8 mouse cellular contexts compared by ENCODE assay signal in the genomic region with DNA sequence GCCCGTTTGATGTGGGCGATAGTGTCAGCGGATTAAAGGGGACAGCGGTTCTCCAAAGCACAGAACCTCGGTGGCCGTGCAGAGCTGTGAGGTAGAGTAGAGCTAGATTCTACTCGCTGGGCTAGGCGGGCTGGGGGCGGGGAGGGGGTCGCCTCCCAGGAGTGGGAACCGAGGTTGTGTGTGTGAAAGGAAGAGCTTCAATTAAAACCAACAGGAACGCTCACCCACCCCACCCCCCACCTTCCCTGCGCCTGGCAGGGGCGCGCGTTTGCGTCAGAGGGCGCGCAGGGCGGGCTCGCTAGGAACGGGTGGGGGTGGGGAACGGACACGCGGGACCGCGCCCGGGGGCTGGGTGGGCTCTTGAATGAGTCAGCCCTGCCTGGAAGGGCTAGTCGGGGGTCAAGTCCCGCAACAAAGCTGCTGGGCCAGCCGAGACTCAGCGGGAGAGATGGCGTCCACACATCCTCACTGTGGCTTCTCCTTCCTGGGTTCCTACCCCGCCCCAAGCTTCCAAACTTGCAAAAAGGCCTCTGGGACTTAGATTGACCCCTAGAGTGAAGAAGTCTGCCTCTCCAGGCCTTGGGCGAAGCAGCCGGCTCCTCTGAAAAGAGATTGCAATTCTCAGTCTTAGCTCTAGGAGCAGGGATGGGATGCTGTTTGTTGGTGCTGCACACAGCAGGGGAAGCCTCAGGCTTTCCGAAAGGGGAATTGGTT. TPM values are rescaled to one million over a fixed set of nuclear protein-coding genes. Genes with fewer than 3 reads are reported as not detected.
A peak's percentile ranks its signal among the peaks of the same experiment; 100 is the strongest.
DNase-seq lines count a peak whose midpoint lies in the region; ATAC-seq and TF ChIP-seq lines count a peak whose summit lies in the region.

No protein-coding gene starts in this region.

- peak overlapping the region; percentile 82 for H3K4me2 ChIP-seq in kidney, embryonic 16.5 days (replicated peaks; ENCODE audit: low read depth, low read length)
- H3K4me2 ChIP-seq in hindbrain, embryonic 15.5 days = peak overlapping the region; percentile 74
- peak overlapping the region; percentile 84 for H3K4me2 ChIP-seq in neural tube, embryonic 14.5 days (ENCODE audit: low read depth, low read length)

- TF ChIP-seq CTCF in bone marrow macrophage, adult 2 months (IDR thresholded peaks at IDR 0.05; ENCODE audit: low read depth, low read length) = no peak
- no peak for TF ChIP-seq CTCF in liver, adult 2 months (IDR thresholded peaks at IDR 0.05; ENCODE audit: low read depth, low read length)

- peak; percentile 39 for ATAC-seq in kidney, embryonic 16.5 days (ENCODE audit: low FRiP score, low TSS enrichment)
- ATAC-seq in hindbrain, embryonic 15.5 days (ENCODE audit: low FRiP score, low read depth) = peak; percentile 61
- peak; percentile 50 for ATAC-seq in neural tube, embryonic 14.5 days (ENCODE audit: low read depth)

- H3K9ac ChIP-seq in kidney, embryonic 16.5 days (replicated peaks; ENCODE audit: low read length) = peak overlapping the region; percentile 83
- peak overlapping the region; percentile 65 for H3K9ac ChIP-seq in hindbrain, embryonic 15.5 days
- H3K9ac ChIP-seq in liver, adult 2 months (ENCODE audit: low read depth, low read length) = peak overlapping the region; percentile 44
- H3K9ac ChIP-seq in neural tube, embryonic 14.5 days (replicated peaks; ENCODE audit: low read depth, low read length) = peak overlapping the region; percentile 81

- H3K4me3 ChIP-seq in kidney, embryonic 16.5 days (ENCODE audit: low read length) = peak overlapping the region; percentile 89
- H3K4me3 ChIP-seq in bone marrow macrophage, adult 2 months (ENCODE audit: insufficient read depth, low read length) = peak overlapping the region; percentile 36
- H3K4me3 ChIP-seq in forebrain, embryonic 10.5 days = peak overlapping the region; percentile 96
- H3K4me3 ChIP-seq in hindbrain, embryonic 15.5 days = peak overlapping the region; percentile 96
- H3K4me3 ChIP-seq in liver, adult 2 months (ENCODE audit: insufficient read depth, low read depth, low read length) = peak overlapping the region; percentile 79
- H3K4me3 ChIP-seq in neural tube, embryonic 14.5 days (ENCODE audit: low read depth, low read length) = peak overlapping the region; percentile 91

- TF ChIP-seq POLR2A in bone marrow macrophage, adult 2 months (IDR thresholded peaks at IDR 0.05; ENCODE audit: borderline replicate concordance, low read depth, low read length) = no peak
- no peak for TF ChIP-seq POLR2A in liver, adult 2 months (IDR thresholded peaks at IDR 0.05; ENCODE audit: extremely low read depth, insufficient read depth, low read length)

- no peaks in the 10 kb centered on the region for H3K79me2 ChIP-seq in liver, adult 2 months (ENCODE audit: control insufficient read depth, insufficient read depth, low read length)

- H3K36me3 ChIP-seq in kidney, embryonic 16.5 days (ENCODE audit: insufficient read depth, low read length) = no peaks in the 10 kb centered on the region
- H3K36me3 ChIP-seq in forebrain, embryonic 10.5 days (replicated peaks) = no peaks in the 10 kb centered on the region
- no peaks in the 10 kb centered on the region for H3K36me3 ChIP-seq in hindbrain, embryonic 15.5 days
- no peaks in the 10 kb centered on the region for H3K36me3 ChIP-seq in liver, adult 2 months (ENCODE audit: control insufficient read depth, insufficient read depth, low read length)
- no peaks in the 10 kb centered on the region for H3K36me3 ChIP-seq in neural tube, embryonic 14.5 days (ENCODE audit: control insufficient read depth, insufficient read depth, low read length)

- no peaks in the 10 kb centered on the region for H3K27me3 ChIP-seq in kidney, embryonic 16.5 days (ENCODE audit: insufficient read depth, low read length)
- H3K27me3 ChIP-seq in forebrain, embryonic 10.5 days (ENCODE audit: poor library complexity, severe bottlenecking) = peaks cover 65% of the 10 kb centered on the region
- H3K27me3 ChIP-seq in hindbrain, embryonic 15.5 days = no peaks in the 10 kb centered on the region
- peaks cover 15% of the 10 kb centered on the region for H3K27me3 ChIP-seq in liver, adult 2 months (ENCODE audit: control insufficient read depth, insufficient read depth, low read length)
- no peaks in the 10 kb centered on the region for H3K27me3 ChIP-seq in neural tube, embryonic 14.5 days (ENCODE audit: control insufficient read depth, insufficient read depth, low read length)

- peak overlapping the region; percentile 94 for H3K27ac ChIP-seq in kidney, embryonic 16.5 days (ENCODE audit: low read length)
- H3K27ac ChIP-seq in bone marrow macrophage, adult 2 months (ENCODE audit: insufficient read depth, low read depth, low read length) = no peak overlapping the region
- H3K27ac ChIP-seq in forebrain, embryonic 10.5 days = peak overlapping the region; percentile 100
- H3K27ac ChIP-seq in hindbrain, embryonic 15.5 days (replicated peaks) = peak overlapping the region; percentile 100
- peak overlapping the region; percentile 65 for H3K27ac ChIP-seq in liver, adult 2 months (replicated peaks; ENCODE audit: insufficient read depth, low read depth, low read length)
- peak overlapping the region; percentile 95 for H3K27ac ChIP-seq in neural tube, embryonic 14.5 days (ENCODE audit: low read depth, low read length)

- peaks cover 23% of the 10 kb centered on the region for H3K4me1 ChIP-seq in kidney, embryonic 16.5 days (ENCODE audit: insufficient read depth, low read length)
- H3K4me1 ChIP-seq in bone marrow macrophage, adult 2 months (ENCODE audit: control insufficient read depth, insufficient read depth, low read length) = peaks cover 3% of the 10 kb centered on the region; the same call in 1 of the 2 replicates
- peaks cover 74% of the 10 kb centered on the region for H3K4me1 ChIP-seq in forebrain, embryonic 10.5 days
- peaks cover 33% of the 10 kb centered on the region for H3K4me1 ChIP-seq in hindbrain, embryonic 15.5 days (replicated peaks)
- no peaks in the 10 kb centered on the region for H3K4me1 ChIP-seq in liver, adult 2 months (ENCODE audit: control insufficient read depth, insufficient read depth, low read length)
- H3K4me1 ChIP-seq in neural tube, embryonic 14.5 days (ENCODE audit: control insufficient read depth, insufficient read depth, low read length) = peaks cover 20% of the 10 kb centered on the region

- no peaks in the 10 kb centered on the region for H3K9me3 ChIP-seq in kidney, embryonic 16.5 days (ENCODE audit: low read length)
- no peaks in the 10 kb centered on the region for H3K9me3 ChIP-seq in forebrain, embryonic 10.5 days
- no peaks in the 10 kb centered on the region for H3K9me3 ChIP-seq in hindbrain, embryonic 15.5 days
- H3K9me3 ChIP-seq in neural tube, embryonic 14.5 days (ENCODE audit: control insufficient read depth, low read length) = no peaks in the 10 kb centered on the region

- no peak for DNase-seq in kidney, adult 9 months
- peak; percentile 80 for DNase-seq in forebrain, embryonic 10.5 days (ENCODE audit: extremely low spot score, low spot score)
- DNase-seq in liver, adult 2 months (ENCODE audit: extremely low read depth, low read depth, low spot score) = no peak
- DNase-seq in T-cell, adult 2 months (ENCODE audit: low spot score) = no peak

- WGBS in kidney, embryonic 16.5 days = 0% methylated on average over 36 of the region's 37 CpGs
- 1% methylated on average over 37 of the region's 37 CpGs for WGBS in forebrain, embryonic 10.5 days
- WGBS in hindbrain, embryonic 15.5 days = under 1% methylated on average over 37 of the region's 37 CpGs
- 2% methylated on average over 37 of the region's 37 CpGs for WGBS in liver, adult 2 months
- WGBS in neural tube, embryonic 14.5 days = under 1% methylated on average over 34 of the region's 37 CpGs

RNA-seq across cellular contexts. Expression of gene Nr2f1, which starts 3.9 kb away (rescaled TPM):
- 12.3 and 15.5 TPM in 2 replicates for polyA plus RNA-seq in kidney, embryonic 16.5 days (2015; fragmentation: Nextera tagmentation; extraction: Ambion mirVana)
- polyA plus RNA-seq in bone marrow macrophage, adult 2 months (2012; ENCODE audit: insufficient read depth, insufficient read length, missing spikeins) = not detected in 2 replicates
- polyA plus RNA-seq in forebrain, embryonic 10.5 days (2016; fragmentation: Nextera tagmentation; extraction: Ambion mirVana) = 64.9 and 66.1 TPM in 2 replicates
- 51.8 and 57.4 TPM in 2 replicates for polyA plus RNA-seq in hindbrain, embryonic 15.5 days (2015; fragmentation: Nextera tagmentation; extraction: Ambion mirVana)
- total RNA-seq in liver, adult 2 months (2014; rRNA removed) = 0.37 and 1.3 TPM in 2 replicates
- polyA plus RNA-seq in liver, adult 2 months (2012; rRNA removed) = 0.80 and 2.2 TPM in 2 replicates
- 48.6 and 50.3 TPM in 2 replicates for polyA plus RNA-seq in neural tube, embryonic 14.5 days (2014; fragmentation: Nextera tagmentation; extraction: Ambion mirVana)

Comparison
In these comparisons a context has a peak if more than half of its experiments do, and no peak if none do; other contexts are left out.
1. H3K4me3 ChIP-seq: peak in every context shown above with its lines; median percentile 96 in forebrain, embryonic 10.5 days; 96 in hindbrain, embryonic 15.5 days; 91 in neural tube, embryonic 14.5 days; 89 in kidney, embryonic 16.5 days; 79 in liver, adult 2 months; 36 in bone marrow macrophage, adult 2 months.